Mouse (Mus musculus) C2C12 (cell line): ENCODE data around the gene Cks1b.

Experiments used
- CEBPB ChIP-seq: IDR thresholded peaks from one replicate; pipeline ENCODE4 v1.6.1; 2011; ENCODE audit warnings: low read depth, mild to moderate bottlenecking, control low read depth, moderate library complexity
- CTCF ChIP-seq: IDR thresholded peaks from one replicate; pipeline ENCODE4 v1.5.1; 2011; ENCODE audit not compliant: control insufficient read depth, insufficient read depth, insufficient read length
- FOSL1 ChIP-seq: IDR thresholded peaks from one replicate; pipeline ENCODE4 v1.8.0; 2011; ENCODE audit warnings: mild to moderate bottlenecking, low read length; ENCODE audit not compliant: poor library complexity, insufficient read depth, severe bottlenecking
- MAX ChIP-seq: IDR thresholded peaks from one replicate; pipeline ENCODE4 v1.6.1; 2011; ENCODE audit warnings: mild to moderate bottlenecking, control low read depth
- MYOD1 ChIP-seq: IDR thresholded peaks from one replicate; pipeline ENCODE4 v1.6.1; 2011; ENCODE audit warnings: low read depth; ENCODE audit not compliant: control insufficient read depth, insufficient read length
- MYOG ChIP-seq: IDR thresholded peaks from one replicate; pipeline ENCODE4 v1.6.1; 2011; ENCODE audit not compliant: control insufficient read depth, insufficient read length; ENCODE audit errors: extremely low read depth
- USF1 ChIP-seq: IDR thresholded peaks from one replicate; pipeline ENCODE4 v1.6.1; 2011; ENCODE audit warnings: low read depth, mild to moderate bottlenecking, control low read depth, moderate library complexity

- no peak for TF ChIP-seq CTCF
- TF ChIP-seq CEBPB = no peak
- TF ChIP-seq MYOD1 = no peak
- no peak for TF ChIP-seq MAX
- no peak for TF ChIP-seq USF1
- no peak for TF ChIP-seq MYOG
- no peak for TF ChIP-seq FOSL1
These were observed 40.3 kb upstream of the Cks1b start for GRCm38 (mm10) chr3:89458372-89458964.
